ENCODE assay signal across 13 mouse cellular contexts in the genomic region with DNA sequence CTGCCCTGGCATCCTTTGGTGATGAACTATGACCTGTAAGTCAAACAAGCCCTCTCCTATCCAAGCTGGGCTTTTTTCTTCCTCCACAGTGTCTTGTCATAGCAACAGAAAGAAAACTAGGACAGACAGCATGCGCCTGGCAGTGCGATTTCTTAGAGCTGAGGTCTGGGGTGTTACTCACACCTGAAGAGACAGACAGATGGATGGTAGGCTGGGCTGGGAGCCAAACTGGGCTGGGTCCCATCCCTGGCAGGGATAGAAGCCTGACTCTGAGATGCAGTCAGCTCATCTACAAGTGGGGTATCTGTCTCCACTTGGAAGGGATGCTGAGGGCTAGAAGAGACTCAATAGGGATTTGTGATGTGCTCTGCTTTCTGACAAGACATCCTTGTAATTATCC. TPM values are rescaled to one million over a fixed set of nuclear protein-coding genes. Genes with fewer than 3 reads are reported as not detected.
DNase-seq lines count a peak whose midpoint lies in the region; ATAC-seq and TF ChIP-seq lines count a peak whose summit lies in the region.
"Had no signal": no experiment of that assay in that cellular context is flagged by ENCODE, and none has a peak within 500 bp of the region (broad histone marks: within the 10 kb centered on the region; RNA-seq: fewer than 3 reads in every experiment).

No protein-coding gene starts in this region.

- no peak overlapping the region for H3K4me3 ChIP-seq in hindbrain, postnatal 0 days (ENCODE audit: low read length)
- no peak overlapping the region for H3K4me3 ChIP-seq in hindbrain, embryonic 11.5 days (ENCODE audit: low read depth, low read length)
- no peak overlapping the region for H3K4me3 ChIP-seq in cerebellum, adult 2 months (replicated peaks; ENCODE audit: insufficient read depth, low read depth, low read length)
- no peak overlapping the region for H3K4me3 ChIP-seq in intestine, postnatal 0 days (ENCODE audit: low read depth, low read length)
- H3K4me3 ChIP-seq: midbrain, embryonic 12.5 days had no signal

- no peaks in the 10 kb centered on the region for H3K27me3 ChIP-seq in hindbrain, postnatal 0 days (ENCODE audit: insufficient read depth, low read length)
- no peaks in the 10 kb centered on the region for H3K27me3 ChIP-seq in hindbrain, embryonic 11.5 days (ENCODE audit: control insufficient read depth, insufficient read depth, low read length)
- no peaks in the 10 kb centered on the region for H3K27me3 ChIP-seq in cerebellum, adult 2 months (ENCODE audit: control insufficient read depth, insufficient read depth, low read length)
- H3K27me3 ChIP-seq in intestine, postnatal 0 days (replicated peaks; ENCODE audit: control insufficient read depth, insufficient read depth, low read length), result no peaks in the 10 kb centered on the region

- H3K27ac ChIP-seq in hindbrain, postnatal 0 days, result no peak overlapping the region
- no peak overlapping the region for H3K27ac ChIP-seq in hindbrain, embryonic 11.5 days (ENCODE audit: low read depth, low read length)
- H3K27ac ChIP-seq in cerebellum, adult 2 months (ENCODE audit: insufficient read depth, low read length), result peak overlapping the region; percentile 15
- no peak overlapping the region for H3K27ac ChIP-seq in intestine, postnatal 0 days (ENCODE audit: low read depth, low read length)
- H3K27ac ChIP-seq: midbrain, embryonic 12.5 days had no signal

- TF ChIP-seq CTCF in hindbrain, postnatal 0 days (IDR thresholded peaks at IDR 0.05; ENCODE audit: low read depth), result no peak
- no peak for TF ChIP-seq CTCF in cerebellum, adult 2 months (IDR thresholded peaks at IDR 0.05; ENCODE audit: borderline replicate concordance, insufficient read depth, low read depth, low read length)
- TF ChIP-seq CTCF in intestine, postnatal 0 days (IDR thresholded peaks at IDR 0.05; ENCODE audit: low read depth), result no peak

- no peak overlapping the region for H3K9ac ChIP-seq in hindbrain, postnatal 0 days (replicated peaks; ENCODE audit: low read length)
- H3K9ac ChIP-seq in hindbrain, embryonic 11.5 days (ENCODE audit: low read depth, low read length), result no peak overlapping the region
- H3K9ac ChIP-seq in intestine, postnatal 0 days (ENCODE audit: low read depth, low read length), result no peak overlapping the region
- H3K9ac ChIP-seq: midbrain, embryonic 12.5 days had no signal

- 0 out of 2 replicates have a peak, but pooled peaks cover 5% of the 10 kb centered on the region for H3K4me1 ChIP-seq in hindbrain, postnatal 0 days (ENCODE audit: insufficient read depth, low read length)
- H3K4me1 ChIP-seq in hindbrain, embryonic 11.5 days (replicated peaks; ENCODE audit: control insufficient read depth, insufficient read depth, low read length), result no peaks in the 10 kb centered on the region
- peaks cover 18% of the 10 kb centered on the region for H3K4me1 ChIP-seq in cerebellum, adult 2 months (ENCODE audit: control insufficient read depth, insufficient read depth, low read length)
- H3K4me1 ChIP-seq in intestine, postnatal 0 days (replicated peaks; ENCODE audit: control insufficient read depth, insufficient read depth, low read length), result no peaks in the 10 kb centered on the region
- H3K4me1 ChIP-seq: midbrain, embryonic 12.5 days had no signal

- 67% methylated on average over 2 of the region's 2 CpGs for WGBS in hindbrain, postnatal 0 days
- WGBS in hindbrain, embryonic 11.5 days, result 96% methylated on average over 2 of the region's 2 CpGs
- 20% methylated on average over 2 of the region's 2 CpGs for WGBS in cerebellum, adult 2 months
- 84% methylated on average over 2 of the region's 2 CpGs for WGBS in intestine, postnatal 0 days

- H3K9me3 ChIP-seq in hindbrain, postnatal 0 days (ENCODE audit: low read length), result no peaks in the 10 kb centered on the region
- H3K9me3 ChIP-seq in hindbrain, embryonic 11.5 days (ENCODE audit: control insufficient read depth, low read length), result no peaks in the 10 kb centered on the region
- no peaks in the 10 kb centered on the region for H3K9me3 ChIP-seq in intestine, postnatal 0 days (ENCODE audit: control insufficient read depth)
- H3K9me3 ChIP-seq: midbrain, embryonic 12.5 days had no signal

- H3K4me2 ChIP-seq in hindbrain, postnatal 0 days (ENCODE audit: low read depth, low read length), result no peak overlapping the region
- H3K4me2 ChIP-seq in hindbrain, embryonic 11.5 days (replicated peaks; ENCODE audit: low read depth, low read length), result no peak overlapping the region
- no peak overlapping the region for H3K4me2 ChIP-seq in intestine, postnatal 0 days (replicated peaks; ENCODE audit: low read depth)
- H3K4me2 ChIP-seq: heart, embryonic 11.5 days; midbrain, embryonic 12.5 days had no signal

- ATAC-seq in hindbrain, postnatal 0 days, result peak; percentile 59; the same call in 1 of the 2 replicates
- no peak for ATAC-seq in hindbrain, embryonic 11.5 days (ENCODE audit: low FRiP score)
- no peak for ATAC-seq in intestine, postnatal 0 days
- no peak for ATAC-seq in megakaryocyte progenitor cell, adult 5-6 weeks (replicated peaks; ENCODE audit: poor library complexity)

- no peak for TF ChIP-seq POLR2A in cerebellum, adult 2 months (IDR thresholded peaks at IDR 0.05; ENCODE audit: borderline replicate concordance, insufficient read depth, low read length)

- peak; percentile 64 for DNase-seq in hindbrain, postnatal 0 days (ENCODE audit: low spot score)
- no peak for DNase-seq in hindbrain, embryonic 11.5 days (ENCODE audit: low spot score)
- DNase-seq in cerebellum, adult 2 months, result peak; percentile 82 to 87
- DNase-seq in frontal cortex, postnatal 25 days (ENCODE audit: low spot score in 2 of 2), result peak; percentile 52 to 58
- DNase-seq in right cerebral cortex, postnatal 10 days (ENCODE audit: low spot score in 2 of 2), result peak; percentile 85 to 88
- DNase-seq in kidney, postnatal 36 days, result no peak
- DNase-seq: kidney, postnatal 25 days; thymus, postnatal 36 days had no signal

- H3K36me3 ChIP-seq in hindbrain, postnatal 0 days (ENCODE audit: insufficient read depth, low read length), result no peaks in the 10 kb centered on the region
- H3K36me3 ChIP-seq in hindbrain, embryonic 11.5 days (ENCODE audit: control insufficient read depth, insufficient read depth, low read length), result no peaks in the 10 kb centered on the region
- no peaks in the 10 kb centered on the region for H3K36me3 ChIP-seq in intestine, postnatal 0 days (ENCODE audit: control insufficient read depth, insufficient read depth)
- H3K36me3 ChIP-seq: midbrain, embryonic 12.5 days had no signal

RNA-seq across cellular contexts. Expression of a gene that starts 8.6 kb away (rescaled TPM):
- 30.0 and 30.2 TPM in 2 replicates for total RNA-seq in hindbrain, postnatal 0 days (2014; rRNA removed)
- polyA plus RNA-seq in hindbrain, postnatal 0 days (2015; fragmentation: Nextera tagmentation; extraction: Ambion mirVana), result 16.0 and 17.9 TPM in 2 replicates
- 10.4 and 12.2 TPM in 2 replicates for polyA plus RNA-seq in hindbrain, embryonic 11.5 days (2014; fragmentation: Nextera tagmentation; extraction: Ambion mirVana)
- 29.2 and 30.1 TPM in 2 replicates for polyA plus RNA-seq in cerebellum, adult 2 months (2012; rRNA removed)
- polyA plus RNA-seq in intestine, postnatal 0 days (2015; fragmentation: Nextera tagmentation; extraction: Ambion mirVana), result 99.0 and 116 TPM in 2 replicates
- total RNA-seq in megakaryocyte progenitor cell, adult 5-6 weeks (2015), result 35.2 and 37.6 TPM in 2 replicates
- total RNA-seq in megakaryocyte progenitor cell, adult 5-6 weeks (2017), result 17.9 and 19.4 TPM in 2 replicates

RNA-seq across cellular contexts. Expression of a gene that starts 29.3 kb away (rescaled TPM):
- 255 and 263 TPM in 2 replicates for total RNA-seq in hindbrain, postnatal 0 days (2014; rRNA removed)
- polyA plus RNA-seq in hindbrain, postnatal 0 days (2015; fragmentation: Nextera tagmentation; extraction: Ambion mirVana), result 103 and 105 TPM in 2 replicates
- polyA plus RNA-seq in hindbrain, embryonic 11.5 days (2014; fragmentation: Nextera tagmentation; extraction: Ambion mirVana), result 1.9 and 3.3 TPM in 2 replicates
- polyA plus RNA-seq in cerebellum, adult 2 months (2012; rRNA removed), result 259 and 273 TPM in 2 replicates
- 0.95 and 1.0 TPM in 2 replicates for polyA plus RNA-seq in intestine, postnatal 0 days (2015; fragmentation: Nextera tagmentation; extraction: Ambion mirVana)
- not detected in 2 replicates for total RNA-seq in megakaryocyte progenitor cell, adult 5-6 weeks (2015)
- total RNA-seq in megakaryocyte progenitor cell, adult 5-6 weeks (2017), result not detected in 2 replicates
- total RNA-seq: neutrophil, adult 5-6 weeks had no signal

RNA-seq across cellular contexts. Expression of a gene that starts 42.5 kb away (rescaled TPM):
- 278 and 298 TPM in 2 replicates for total RNA-seq in hindbrain, postnatal 0 days (2014; rRNA removed)
- polyA plus RNA-seq in hindbrain, postnatal 0 days (2015; fragmentation: Nextera tagmentation; extraction: Ambion mirVana), result 443 and 477 TPM in 2 replicates
- 574 and 582 TPM in 2 replicates for polyA plus RNA-seq in hindbrain, embryonic 11.5 days (2014; fragmentation: Nextera tagmentation; extraction: Ambion mirVana)
- 323 and 355 TPM in 2 replicates for polyA plus RNA-seq in cerebellum, adult 2 months (2012; rRNA removed)
- 379 and 386 TPM in 2 replicates for polyA plus RNA-seq in intestine, postnatal 0 days (2015; fragmentation: Nextera tagmentation; extraction: Ambion mirVana)
- 230 and 234 TPM in 2 replicates for total RNA-seq in megakaryocyte progenitor cell, adult 5-6 weeks (2015)
- 325 and 344 TPM in 2 replicates for total RNA-seq in megakaryocyte progenitor cell, adult 5-6 weeks (2017)

Comparison
In these comparisons a context has a peak if more than half of its experiments do, and no peak if none do; other contexts are left out.
1. DNase-seq: peak in hindbrain, postnatal 0 days (single experiment), cerebellum, adult 2 months (2 of 2), frontal cortex, postnatal 25 days (2 of 2) and right cerebral cortex, postnatal 10 days (2 of 2); none in hindbrain, embryonic 11.5 days (single experiment) and kidney, postnatal 36 days (0 of 2).
2. RNA of a gene that starts 29.3 kb away (polyA plus RNA-seq): 259 to 273 TPM in cerebellum, adult 2 months and 103 to 105 TPM in hindbrain, postnatal 0 days; 1.9 to 3.3 TPM in hindbrain, embryonic 11.5 days and 0.95 to 1.0 TPM in intestine, postnatal 0 days; every median in the first group is over 10 times any median in the second.